Mouse (Mus musculus): ENCODE data around the gene Sh3bp5. TPM values are rescaled to one million over a fixed set of nuclear protein-coding genes. Genes with fewer than 3 reads are reported as not detected.
"Not testable (repeated sequence)": the region's sequence is repeated elsewhere in the genome, so short reads cannot be mapped to it uniquely, and the experiment has no call there.

Sh3bp5 gene
- 36.1 and 37.0 TPM in 2 replicates for polyA plus RNA-seq (2012; rRNA removed)

GRCm38 (mm10) chr14:31435930-31436693 lies at the start of gene Sh3bp5:
TSS of gene Sh3bp5 (minus strand) at chr14:31436078.
- DNase-seq (ENCODE audit: low spot score), result peak; percentile 90

DNA sequence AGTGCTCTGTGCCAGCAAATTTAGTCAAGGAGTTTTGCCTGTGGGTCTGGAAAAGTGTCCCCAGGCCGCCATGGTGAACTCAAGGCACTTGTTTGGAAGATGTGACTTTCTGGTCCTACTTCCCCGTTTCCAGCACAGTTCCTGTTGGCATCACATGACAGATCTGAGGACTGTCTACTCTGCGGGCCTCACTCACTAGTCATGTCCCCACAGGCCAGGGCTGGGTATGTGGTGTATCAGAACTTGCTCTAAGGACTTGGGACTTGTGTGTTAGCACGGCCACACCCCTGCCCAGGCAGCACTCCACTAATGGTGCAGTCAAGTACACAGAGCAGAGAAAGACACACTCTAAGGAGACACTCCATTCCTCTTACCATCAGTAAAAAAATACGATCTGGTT lies 46.5 kb upstream of the Sh3bp5 start:
- no peak for DNase-seq (ENCODE audit: low spot score)

DNA sequence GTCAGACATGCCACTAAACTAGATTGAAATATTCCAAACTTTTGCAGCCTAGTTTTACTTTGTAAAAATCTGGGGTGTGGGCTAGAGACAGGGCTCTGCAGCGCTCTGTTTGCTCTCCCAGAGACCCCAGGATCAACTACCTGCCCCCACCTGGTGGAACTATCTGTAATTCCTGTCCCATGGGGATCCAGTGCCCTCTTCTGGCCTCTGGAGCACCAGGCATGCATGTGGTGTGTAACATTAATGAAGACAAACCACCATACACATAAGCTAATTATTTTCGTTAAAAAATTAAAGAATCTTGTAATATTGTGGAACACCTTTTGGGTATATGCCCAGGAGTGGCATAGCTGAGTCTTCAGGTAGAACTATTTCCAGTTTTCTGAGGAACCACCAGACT lies 37.4 kb upstream of the Sh3bp5 start:
- DNase-seq (ENCODE audit: low spot score), result no peak

DNA sequence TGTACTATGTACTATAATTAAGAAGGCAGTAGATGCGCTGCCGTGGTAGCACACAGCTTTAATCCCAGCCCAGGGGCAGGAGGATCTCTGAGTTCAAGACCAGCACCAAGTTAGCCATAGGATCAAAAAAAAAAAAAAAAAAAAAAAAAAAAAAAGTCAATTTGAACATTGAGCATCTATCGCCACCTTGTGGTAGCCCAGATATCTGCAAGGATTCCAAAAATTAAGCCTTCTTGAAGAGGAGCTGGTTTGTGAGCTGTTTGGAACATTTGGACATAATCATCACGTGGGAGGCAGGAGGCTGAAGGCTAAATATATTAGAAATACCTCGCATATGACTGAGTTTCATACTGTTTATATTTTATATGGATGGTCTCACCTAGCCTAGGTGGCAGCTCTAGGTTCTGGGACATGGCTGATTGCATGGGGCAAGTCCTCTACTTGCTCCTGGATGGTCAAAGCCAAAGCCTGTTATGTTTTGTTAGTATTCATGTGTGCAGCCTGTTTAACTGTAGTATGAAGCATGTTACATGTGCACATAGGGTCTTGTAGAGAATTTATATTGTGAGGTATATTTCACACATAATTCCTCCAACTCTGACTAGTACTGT lies 36.7 kb upstream of the Sh3bp5 start:
- no peak for DNase-seq (ENCODE audit: low spot score)

GRCm38 (mm10) chr14:31469711-31470110 lies 33.8 kb upstream of the Sh3bp5 start:
- DNase-seq (ENCODE audit: low spot score), result no peak

DNA sequence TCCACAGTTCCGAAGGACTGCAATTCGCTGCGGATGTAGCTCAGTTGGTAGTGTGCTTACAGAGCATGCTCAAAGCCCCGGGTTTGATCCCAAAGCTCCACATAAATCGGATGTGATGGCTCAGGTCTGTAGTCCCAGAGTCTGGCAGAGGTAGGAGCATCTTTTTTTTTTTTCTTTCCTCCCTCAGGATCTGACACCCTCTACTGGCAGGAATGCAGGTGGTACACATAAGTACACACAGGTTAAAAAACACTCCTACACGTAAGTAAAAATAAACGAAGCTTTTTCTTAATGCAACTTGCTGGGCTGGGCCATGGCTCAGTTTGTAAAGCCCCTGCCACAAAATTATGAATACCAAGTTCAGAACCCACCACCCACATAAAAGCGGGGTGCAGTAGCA lies 28.3 kb upstream of the Sh3bp5 start:
- no peak for DNase-seq (ENCODE audit: low spot score)

DNA sequence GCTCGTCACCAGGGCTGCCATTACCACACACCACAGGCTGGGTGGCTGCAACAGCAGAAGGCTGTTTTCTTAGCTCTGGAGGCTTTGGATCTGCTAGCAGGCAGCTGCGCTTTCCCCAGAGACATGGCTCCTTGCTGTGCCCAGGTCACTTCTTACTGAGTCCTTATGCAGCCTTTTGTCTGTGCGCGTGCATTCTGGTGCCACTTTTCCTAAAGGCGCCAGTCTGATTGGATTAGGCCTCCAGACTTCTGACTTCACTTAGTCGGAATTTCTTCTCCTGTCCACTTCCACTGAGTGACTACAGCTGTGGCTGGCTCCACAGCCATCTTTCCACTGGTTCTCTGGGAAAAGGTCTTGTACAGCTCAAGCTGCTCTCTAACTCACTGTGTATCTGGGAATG lies 27.0 kb upstream of the Sh3bp5 start:
- DNase-seq (ENCODE audit: low spot score), result no peak

- not testable (repeated sequence) for DNase-seq (ENCODE audit: low spot score)
Measured at GRCm38 (mm10) chr14:31462226-31462625, 26.3 kb upstream of the Sh3bp5 start.

GRCm38 (mm10) chr14:31458006-31458405 lies 22.1 kb upstream of the Sh3bp5 start:
- DNase-seq (ENCODE audit: low spot score), result no peak

GRCm38 (mm10) chr14:31456064-31456721 lies 20.3 kb upstream of the Sh3bp5 start:
- no peak for DNase-seq (ENCODE audit: low spot score)

DNA sequence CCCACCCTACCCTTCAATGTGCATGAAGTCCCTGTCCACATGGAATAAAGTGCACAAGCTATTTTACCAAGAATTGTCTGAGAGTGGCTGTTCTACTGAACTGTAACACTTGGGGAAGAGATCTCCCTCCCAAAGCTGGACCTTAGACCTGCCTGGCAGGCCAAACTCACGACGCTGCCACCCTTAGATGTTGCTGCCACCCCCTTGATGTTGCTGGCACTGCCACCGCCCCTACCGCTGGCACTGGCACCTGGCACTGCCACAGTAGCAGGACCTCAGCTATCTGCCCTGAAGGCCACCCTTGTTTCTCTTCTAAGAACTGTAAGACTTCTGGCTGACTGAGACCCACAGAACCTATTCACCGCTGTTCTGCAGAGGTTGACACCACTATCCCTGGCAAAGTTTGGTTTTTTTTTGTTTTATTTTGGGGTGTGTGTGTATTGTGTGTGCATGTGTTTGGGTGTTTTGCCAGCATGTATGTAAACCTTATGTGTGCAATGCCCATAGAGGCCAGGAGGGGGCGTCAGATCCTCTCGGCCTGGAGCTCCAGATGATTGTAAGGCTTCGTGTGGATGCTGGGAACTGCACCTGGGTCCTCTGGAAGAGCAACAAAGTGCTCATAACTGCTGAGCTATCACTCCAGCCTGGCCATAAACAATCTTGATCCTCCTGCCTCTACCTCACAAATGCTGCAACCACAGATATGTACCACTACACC lies 19.1 kb upstream of the Sh3bp5 start:
- DNase-seq (ENCODE audit: low spot score), result no peak

DNA sequence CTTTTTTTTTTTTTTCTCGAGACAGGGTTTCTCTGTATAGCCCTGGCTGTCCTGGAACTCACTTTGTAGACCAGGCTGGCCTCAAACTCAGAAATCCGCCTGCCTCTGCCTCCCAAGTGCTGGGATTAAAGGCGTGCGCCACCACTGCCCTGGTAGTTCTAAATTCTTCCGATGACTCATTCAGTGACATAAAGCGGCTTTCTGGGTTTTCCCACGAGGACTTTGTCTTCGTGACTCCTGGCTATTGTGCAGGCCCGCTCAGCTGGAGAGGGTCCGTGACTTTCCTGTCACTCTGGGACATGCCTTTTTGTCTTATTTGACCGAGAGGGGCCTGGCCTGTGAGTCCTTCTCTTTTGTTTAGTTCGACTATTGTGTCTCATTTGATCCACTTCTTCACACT lies 18.1 kb upstream of the Sh3bp5 start:
- not testable (repeated sequence) for DNase-seq (ENCODE audit: low spot score)

- DNase-seq (ENCODE audit: low spot score), result no peak
Measured at GRCm38 (mm10) chr14:31448994-31449393, 13.1 kb upstream of the Sh3bp5 start.

DNA sequence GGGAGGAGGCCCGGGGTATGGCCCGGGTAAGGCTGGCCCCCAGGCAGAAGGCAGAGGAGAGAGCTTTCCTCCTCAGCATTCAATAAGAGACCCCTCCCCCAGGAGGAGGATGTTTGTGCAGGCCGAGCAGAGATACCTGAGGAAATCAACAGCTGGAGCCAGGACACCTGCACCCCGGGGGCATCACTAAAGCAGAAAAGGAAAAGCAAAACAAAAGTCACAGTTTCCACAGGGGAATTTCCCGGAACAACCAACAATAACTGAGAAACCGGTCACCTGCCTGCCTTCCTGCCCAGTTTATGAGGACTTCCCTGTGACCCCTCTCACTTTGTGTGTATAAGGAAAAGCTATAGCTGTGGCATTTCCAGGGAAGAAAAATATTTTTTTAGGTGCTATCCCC lies 7.7 kb upstream of the Sh3bp5 start:
- no peak for DNase-seq (ENCODE audit: low spot score)

- no peak for DNase-seq (ENCODE audit: low spot score)
Measured at GRCm38 (mm10) chr14:31440725-31441124, 4.8 kb upstream of the Sh3bp5 start.

DNA sequence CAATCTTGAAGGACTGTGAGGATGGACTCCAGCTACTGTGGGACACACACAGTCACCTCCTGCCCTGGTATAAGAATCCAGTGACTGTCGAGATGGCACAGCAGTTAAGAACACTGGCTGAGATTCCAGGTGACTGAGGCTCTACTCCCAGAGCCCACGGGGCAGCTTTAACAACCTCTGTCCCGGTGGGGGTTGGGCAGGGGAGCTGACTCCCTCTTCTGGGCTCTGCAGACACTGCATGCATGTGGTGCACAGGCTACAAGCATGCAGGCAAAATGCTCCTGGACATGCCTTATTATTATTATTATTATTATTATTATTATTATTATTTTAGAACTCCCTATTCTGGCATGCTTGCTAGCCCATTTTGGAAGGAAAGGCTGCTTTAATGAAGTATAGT lies 4.4 kb upstream of the Sh3bp5 start:
- no peak for DNase-seq (ENCODE audit: low spot score)

DNA sequence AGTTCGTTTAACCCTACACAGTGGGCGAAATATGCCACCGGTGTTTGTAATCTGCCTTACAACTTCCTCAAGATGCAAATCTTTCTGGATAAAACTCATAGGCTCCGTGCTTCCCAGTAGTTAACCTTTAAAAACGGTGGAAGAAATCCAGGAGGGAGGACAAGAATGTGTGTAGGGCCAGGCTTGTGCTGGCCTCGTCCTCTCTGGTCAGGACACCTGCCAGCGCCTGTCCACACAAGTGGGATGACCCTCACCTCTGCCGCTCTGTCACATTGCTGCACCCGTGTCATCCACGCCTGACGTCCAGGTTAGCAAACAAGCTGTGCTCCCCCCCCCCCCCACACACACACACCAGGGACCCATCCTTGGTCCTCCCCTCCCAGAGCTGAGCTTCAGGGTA lies 3.4 kb upstream of the Sh3bp5 start:
- DNase-seq (ENCODE audit: low spot score), result no peak

DNA sequence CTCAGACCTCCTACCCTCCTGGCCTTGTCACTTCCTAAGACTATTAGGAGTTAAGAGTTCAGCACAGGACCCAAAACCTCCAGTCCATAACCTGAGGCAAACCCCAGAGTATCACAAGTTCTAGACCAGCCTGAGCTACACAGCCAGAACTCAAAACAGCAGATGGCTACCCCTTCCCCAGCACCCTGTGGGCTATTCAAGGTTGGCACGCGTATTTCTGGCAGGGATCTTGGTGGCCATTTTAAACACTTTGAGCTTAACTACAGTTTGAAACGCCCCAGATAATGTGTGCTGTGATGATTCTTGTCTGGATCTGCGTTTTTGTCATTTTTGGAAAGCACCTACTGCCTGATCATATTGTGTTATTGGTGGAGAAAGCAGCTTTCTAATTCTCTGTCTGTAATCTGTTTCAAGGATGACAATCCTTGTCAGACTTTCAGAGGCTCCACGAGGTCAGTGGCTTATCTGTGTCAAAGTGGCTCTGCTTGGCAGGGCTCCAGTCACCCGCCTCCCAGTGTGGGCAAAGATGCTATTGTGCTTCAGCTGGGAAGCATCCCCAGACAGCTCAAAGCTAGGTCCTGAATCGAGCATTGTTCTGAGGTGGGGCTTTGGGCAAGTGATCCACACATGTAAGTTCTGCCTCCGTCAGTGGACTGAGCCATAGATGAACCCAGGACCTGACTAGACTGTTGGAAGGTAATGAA lies 2.1 kb upstream of the Sh3bp5 start:
- DNase-seq (ENCODE audit: low spot score), result no peak

DNA sequence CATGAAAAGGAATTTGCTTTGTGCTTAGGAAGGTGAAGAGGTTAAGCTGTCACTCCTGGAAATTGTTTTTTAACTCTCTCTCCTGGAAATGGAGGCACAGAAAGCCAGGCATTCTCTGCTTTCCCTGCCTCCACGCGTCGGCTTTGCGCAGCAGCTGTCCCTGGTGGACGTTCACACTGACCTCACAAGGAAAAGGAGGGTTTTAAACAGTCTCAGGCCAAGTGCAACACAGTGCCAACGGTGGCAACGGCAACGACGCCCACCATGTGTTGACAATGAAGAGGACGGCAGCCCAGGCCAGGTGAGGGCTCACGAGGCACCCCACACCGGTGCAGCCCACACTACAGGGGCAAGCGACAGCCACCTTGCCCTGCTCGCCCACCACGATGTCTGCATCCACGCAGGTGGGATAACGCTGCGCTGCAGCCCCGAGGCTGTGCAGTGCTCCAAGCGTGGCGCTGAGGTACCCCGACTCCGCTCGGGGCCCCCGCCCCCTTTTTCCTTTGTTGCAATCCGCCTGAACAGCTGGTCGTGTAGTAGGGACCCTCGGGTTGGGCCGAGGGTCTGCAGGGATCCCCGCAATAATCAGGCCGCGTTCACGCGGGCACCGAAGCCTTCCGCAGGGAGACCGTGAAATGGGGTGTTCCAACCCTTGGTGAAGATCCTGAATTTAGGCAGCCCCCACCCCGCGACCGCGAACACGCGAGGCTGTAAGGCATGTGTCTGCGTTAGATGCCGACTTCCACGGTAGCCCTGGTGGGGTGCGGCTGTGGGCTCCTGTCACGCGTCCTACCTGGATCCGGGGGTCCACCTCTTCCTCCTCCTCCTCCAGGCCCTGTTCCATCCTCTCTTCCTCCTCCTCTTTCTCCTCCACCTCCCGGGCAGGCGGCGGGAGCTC lies 611 bp downstream of the Sh3bp5 start:
- DNase-seq (ENCODE audit: low spot score), result no peak

DNA sequence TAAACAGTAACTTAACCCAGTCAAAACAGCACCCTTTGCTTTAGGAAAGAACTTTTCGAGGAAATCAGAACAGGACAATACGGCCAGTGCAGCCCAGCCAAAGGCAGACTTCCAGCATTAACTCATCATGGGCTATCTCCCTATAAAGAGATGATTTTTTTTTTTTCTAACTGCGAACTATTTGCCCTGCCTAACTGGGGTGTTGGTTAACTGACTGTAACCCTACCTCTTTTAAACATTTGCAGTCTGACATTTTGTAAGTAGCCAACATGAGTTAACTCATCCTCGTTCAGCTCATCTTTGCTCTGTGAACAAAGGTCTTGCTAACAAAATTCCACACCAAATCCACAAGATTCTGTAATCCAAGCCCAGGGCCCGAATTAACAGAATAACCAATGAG lies 1.5 kb downstream of the Sh3bp5 start:
- no peak for DNase-seq (ENCODE audit: low spot score)

Data from urinary bladder, adult 2 months (tissue).